Mouse (Mus musculus): ENCODE data around the gene Ntrk2. TPM values are rescaled to one million over a fixed set of nuclear protein-coding genes. Genes with fewer than 3 reads are reported as not detected.
"Not testable (repeated sequence)": the region's sequence is repeated elsewhere in the genome, so short reads cannot be mapped to it uniquely, and the experiment has no call there.

Ntrk2 gene
- polyA plus RNA-seq, 1 experiment: 1.2 TPM

GRCm38 (mm10) chr13:59089016-59089415 is 282.6 kb downstream of the Ntrk2 start:
- WGBS: 64% methylated on average over 4 of the region's 4 CpGs
- no peak for DNase-seq (ENCODE audit: low read depth, low spot score)

GRCm38 (mm10) chr13:59091138-59091971 is 285.0 kb downstream of the Ntrk2 start:
- no peak for DNase-seq (ENCODE audit: low read depth, low spot score)
- WGBS: 62% methylated on average over 13 of the region's 13 CpGs

- 70% methylated on average over 10 of the region's 10 CpGs for whole genome bisulfite sequencing
- DNase-seq (ENCODE audit: low read depth, low spot score): no peak
Measured at GRCm38 (mm10) chr13:59092045-59092857, 285.9 kb downstream of the Ntrk2 start.

GRCm38 (mm10) chr13:59092858-59093154 is 286.4 kb downstream of the Ntrk2 start:
- DNase-seq (ENCODE audit: low read depth, low spot score): no peak
- 27% methylated on average over 4 of the region's 4 CpGs for WGBS

GRCm38 (mm10) chr13:59094722-59095121 is 288.4 kb downstream of the Ntrk2 start:
- 89% methylated on average over 7 of the region's 7 CpGs for WGBS

GRCm38 (mm10) chr13:59095811-59096391 is 289.5 kb downstream of the Ntrk2 start:
- no peak for DNase-seq (ENCODE audit: low read depth, low spot score)
- WGBS: 37% methylated on average over 10 of the region's 10 CpGs

More at GRCm38 (mm10) chr13:59094722-59095121, 288.4 kb downstream of the Ntrk2 start:
- DNase-seq (ENCODE audit: low read depth, low spot score): no peak

- DNase-seq (ENCODE audit: low read depth, low spot score): no peak
- WGBS: 42% methylated on average over 10 of the region's 10 CpGs
Measured at GRCm38 (mm10) chr13:59100086-59100485, 293.7 kb downstream of the Ntrk2 start.

- 88% methylated on average over 10 of the region's 10 CpGs for WGBS
- not testable (repeated sequence) for DNase-seq (ENCODE audit: low read depth, low spot score)
Measured at GRCm38 (mm10) chr13:59107791-59108190, 301.4 kb downstream of the Ntrk2 start.

GRCm38 (mm10) chr13:59110107-59110506 is 303.7 kb downstream of the Ntrk2 start:
- DNase-seq (ENCODE audit: low read depth, low spot score): no peak
- WGBS: 91% methylated on average over 5 of the region's 5 CpGs

- DNase-seq (ENCODE audit: low read depth, low spot score): no peak
- WGBS: 95% methylated on average over 1 of the region's 1 CpGs
Measured at GRCm38 (mm10) chr13:59114684-59115083, 308.3 kb downstream of the Ntrk2 start.

GRCm38 (mm10) chr13:59115551-59115950 is 309.2 kb downstream of the Ntrk2 start:
- no peak for DNase-seq (ENCODE audit: low read depth, low spot score)

GRCm38 (mm10) chr13:59117233-59117632 is 310.9 kb downstream of the Ntrk2 start:
- no peak for DNase-seq (ENCODE audit: low read depth, low spot score)

More at GRCm38 (mm10) chr13:59115551-59115950, 309.2 kb downstream of the Ntrk2 start:
- WGBS: 90% methylated on average over 14 of the region's 14 CpGs

GRCm38 (mm10) chr13:59119596-59120394 is 313.4 kb downstream of the Ntrk2 start:
- DNase-seq (ENCODE audit: low read depth, low spot score): no peak
- WGBS: 71% methylated on average over 10 of the region's 10 CpGs

More at GRCm38 (mm10) chr13:59117233-59117632, 310.9 kb downstream of the Ntrk2 start:
- 82% methylated on average over 5 of the region's 5 CpGs for WGBS

- DNase-seq (ENCODE audit: low read depth, low spot score): no peak
- WGBS: 73% methylated on average over 7 of the region's 7 CpGs
Measured at GRCm38 (mm10) chr13:59143141-59143744, 336.9 kb downstream of the Ntrk2 start.

GRCm38 (mm10) chr13:59144321-59144856 is 338.0 kb downstream of the Ntrk2 start:
- no peak for DNase-seq (ENCODE audit: low read depth, low spot score)
- WGBS: 65% methylated on average over 11 of the region's 11 CpGs

GRCm38 (mm10) chr13:59145677-59146555 is 339.5 kb downstream of the Ntrk2 start:
- DNase-seq (ENCODE audit: low read depth, low spot score): no peak
- 65% methylated on average over 21 of the region's 21 CpGs for WGBS

- no peak for DNase-seq (ENCODE audit: low read depth, low spot score)
- 87% methylated on average over 7 of the region's 7 CpGs for WGBS
Measured at GRCm38 (mm10) chr13:59146616-59147015, 340.2 kb downstream of the Ntrk2 start.

- WGBS: 80% methylated on average over 4 of the region's 4 CpGs
- DNase-seq (ENCODE audit: low read depth, low spot score): no peak
Measured at GRCm38 (mm10) chr13:59147976-59148375, 341.6 kb downstream of the Ntrk2 start.

Measured in large intestine, adult 2 months (tissue).